Mouse (Mus musculus) colon, adult 2 months (tissue): Measurements from ENCODE around the gene Scd2. TPM values are rescaled to one million over a fixed set of nuclear protein-coding genes. Genes with fewer than 3 reads are reported as not detected.

Source experiments
- polyA plus RNA-seq: library from polyadenylated mRNA; depleted of rRNA; stranded (reverse); fragments of >200 nt; gene quantifications from 2 replicates; pipeline ENCODE4 v1.2.3, GENCODE M21; 2012; rRNA removed

Scd2 gene
- 240 and 383 TPM in 2 replicates for polyA plus RNA-seq

GRCm38 (mm10) chr19:44292941-44293768 is at the start of gene Scd2:
Scd2 (plus strand) TSS chr19:44293674.

GRCm38 (mm10) chr19:44332833-44333623 is 39.6 kb downstream of the Scd2 start, which contains the start of gene Scd4:
Scd4 (plus strand) TSS chr19:44333092.

Other genes starting within 250 kb of the Scd2 start
- 9.9 and 10.6 TPM in 2 replicates for gene Erlin1, start 223.9 kb upstream of the Scd2 start, polyA plus RNA-seq
- 11.1 and 11.7 TPM in 2 replicates for gene Chuk, start 186.2 kb upstream of the Scd2 start, polyA plus RNA-seq
- 2.8 and 3.3 TPM in 2 replicates for gene Cwf19l1, start 157.8 kb upstream of the Scd2 start, polyA plus RNA-seq
- gene Bloc1s2, start 147.2 kb upstream of the Scd2 start, polyA plus RNA-seq: 22.5 and 29.4 TPM in 2 replicates
- 0.03 TPM in 1 of 2 replicates, not detected in the other for gene Pkd2l1, start 101.2 kb upstream of the Scd2 start, polyA plus RNA-seq
- 0.14 TPM in 1 of 2 replicates, not detected in the other for gene Scd3, start 90.4 kb upstream of the Scd2 start, polyA plus RNA-seq
- gene Scd4, start 39.4 kb downstream of the Scd2 start, polyA plus RNA-seq: 0.25 and 0.27 TPM in 2 replicates
- gene Scd1, start 114.2 kb downstream of the Scd2 start, polyA plus RNA-seq: 121 and 126 TPM in 2 replicates
- gene Wnt8b, start 199.8 kb downstream of the Scd2 start, polyA plus RNA-seq: 0.98 and 1.4 TPM in 2 replicates